Mouse (Mus musculus) liver, adult (tissue): Measurements from ENCODE around the gene Cage1.

Source experiments
- GATA4 ChIP-seq: IDR thresholded peaks from 2 replicates; pipeline ENCODE4 v1.6.1; 2014; ENCODE audit warnings: mild to moderate bottlenecking, low read length; ENCODE audit not compliant: insufficient replicate concordance

Gene Cage1

GRCm38 (mm10) chr13:37989701-37990100 lies 47.2 kb downstream of the Cage1 start:
- no peak for TF ChIP-seq GATA4

- no peak for TF ChIP-seq GATA4
Observed at GRCm38 (mm10) chr13:37986166-37986565, 50.7 kb downstream of the Cage1 start.

GRCm38 (mm10) chr13:37981063-37981462 lies 55.8 kb downstream of the Cage1 start:
- TF ChIP-seq GATA4, result no peak

GRCm38 (mm10) chr13:37980346-37980745 lies 56.5 kb downstream of the Cage1 start:
- no peak for TF ChIP-seq GATA4

GRCm38 (mm10) chr13:37979506-37979905 lies 57.4 kb downstream of the Cage1 start:
- no peak for TF ChIP-seq GATA4

- no peak for TF ChIP-seq GATA4
Observed at GRCm38 (mm10) chr13:37974731-37975130, 62.1 kb downstream of the Cage1 start.

GRCm38 (mm10) chr13:37974036-37974435 lies 62.8 kb downstream of the Cage1 start:
- no peak for TF ChIP-seq GATA4

- no peak for TF ChIP-seq GATA4
Observed at GRCm38 (mm10) chr13:37970887-37971530, 65.9 kb downstream of the Cage1 start.

GRCm38 (mm10) chr13:37969988-37970387 lies 66.9 kb downstream of the Cage1 start:
- no peak for TF ChIP-seq GATA4

- TF ChIP-seq GATA4, result no peak
Observed at GRCm38 (mm10) chr13:37969337-37969736, 67.5 kb downstream of the Cage1 start.

GRCm38 (mm10) chr13:37967565-37967964 lies 69.3 kb downstream of the Cage1 start:
- TF ChIP-seq GATA4, result no peak

GRCm38 (mm10) chr13:37967052-37967437 lies 69.8 kb downstream of the Cage1 start:
- no peak for TF ChIP-seq GATA4

GRCm38 (mm10) chr13:37966256-37967051 lies 70.4 kb downstream of the Cage1 start:
- TF ChIP-seq GATA4, result no peak

- TF ChIP-seq GATA4, result no peak
Observed at GRCm38 (mm10) chr13:37965126-37965914, 71.5 kb downstream of the Cage1 start.
